Mouse (Mus musculus) olfactory bulb, adult 2 months (tissue): ENCODE measurements around the gene Asb11. TPM values are rescaled to one million over a fixed set of nuclear protein-coding genes. Genes with fewer than 3 reads are reported as not detected.

ENCODE experiments used
- H3K27ac ChIP-seq: fragments of 200-500 bp; 2 replicates; pipeline ENCODE4 v1.5.1; 2012; ENCODE audit warnings: low read depth, low read length; ENCODE audit not compliant: insufficient read depth
- H3K4me1 ChIP-seq: fragments of 200-500 bp; 2 replicates; pipeline ENCODE4 v1.6.1; 2012; ENCODE audit warnings: low read length; ENCODE audit not compliant: control insufficient read depth, insufficient read depth
- H3K4me3 ChIP-seq: fragments of 200-500 bp; 2 replicates; pipeline ENCODE4 v1.5.1; 2012; ENCODE audit warnings: mild to moderate bottlenecking, low read depth, low read length, moderate library complexity; ENCODE audit not compliant: insufficient read depth
- CTCF ChIP-seq: fragments of 200-500 bp; IDR thresholded peaks from 2 replicates; pipeline ENCODE4 v1.5.1; 2012; ENCODE audit warnings: low read depth, mild to moderate bottlenecking, low read length, moderate library complexity; ENCODE audit not compliant: insufficient read depth
- POLR2A ChIP-seq: fragments of 200-500 bp; IDR thresholded peaks from 2 replicates; pipeline ENCODE4 v1.6.1; 2012; ENCODE audit warnings: mild to moderate bottlenecking, low read depth, low read length, moderate library complexity; ENCODE audit not compliant: insufficient read depth
- WGBS: fragments of 180-500 bp; shearing (Covaris S2); methylation state at CpG from one replicate; pipeline ENCODE4 v1.1.7; 2018; 5-methylcytosine and 5-hydroxymethylcytosine counted together
- polyA plus RNA-seq: library from polyadenylated mRNA; stranded (reverse); fragments of >200 nt; gene quantifications from 2 replicates; pipeline ENCODE4 v1.2.4, GENCODE M21; 2012; ENCODE audit warnings: low replicate concordance; ENCODE audit not compliant: missing spikeins, insufficient read depth, insufficient read length

The Asb11 gene
- polyA plus RNA-seq, 1 experiment: not detected

- no peak overlapping the region for H3K4me3 ChIP-seq
- WGBS: 83% methylated on average over 7 of the region's 7 CpGs
- H3K27ac ChIP-seq: no peak overlapping the region
- H3K4me1 ChIP-seq: no peaks in the 10 kb centered on the region
- no peak for TF ChIP-seq CTCF
- TF ChIP-seq POLR2A: no peak
Observed at GRCm38 (mm10) chrX:164439462-164439861, 2.7 kb downstream of the Asb11 start.

- H3K4me1 ChIP-seq: no peaks in the 10 kb centered on the region
- no peak overlapping the region for H3K4me3 ChIP-seq
- no peak for TF ChIP-seq POLR2A
- no peak for TF ChIP-seq CTCF
- H3K27ac ChIP-seq: no peak overlapping the region
- WGBS: 25% methylated on average over 2 of the region's 2 CpGs
Observed at GRCm38 (mm10) chrX:164440140-164440539, 3.3 kb downstream of the Asb11 start.

GRCm38 (mm10) chrX:164440703-164441102, 3.9 kb downstream of the Asb11 start:
- no peaks in the 10 kb centered on the region for H3K4me1 ChIP-seq
- no peak for TF ChIP-seq POLR2A
- no peak for TF ChIP-seq CTCF
- H3K27ac ChIP-seq: no peak overlapping the region
- no peak overlapping the region for H3K4me3 ChIP-seq
- WGBS: 79% methylated on average over 3 of the region's 3 CpGs

DNA sequence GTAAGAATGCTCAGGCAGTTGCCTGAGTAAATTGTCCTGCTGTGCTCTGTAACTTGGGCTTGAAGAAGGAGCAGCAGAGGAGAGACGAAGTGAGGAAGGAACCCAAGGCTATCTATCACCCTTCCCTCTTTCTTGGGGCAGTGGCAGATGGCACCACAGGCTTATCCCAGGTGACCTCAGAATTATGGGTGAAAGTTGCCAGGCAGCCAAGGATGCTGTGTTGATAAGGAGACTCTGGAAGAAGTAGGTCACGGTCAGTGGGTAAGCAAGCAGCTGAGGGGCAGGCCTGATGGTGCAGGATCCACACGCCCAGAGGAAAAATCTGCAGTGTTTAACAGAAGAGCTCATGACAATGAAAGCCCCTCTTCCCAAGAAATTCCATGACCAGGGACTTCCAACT, 4.5 kb downstream of the Asb11 start:
- Histone ChIP-seq H3K27ac (no peak overlapping the region), H3K4me3 (no peak overlapping the region), H3K4me1 (no peaks in the 10 kb centered on the region)
- 87% methylated on average over 3 of the region's 3 CpGs for WGBS
- TF ChIP-seq CTCF: no peak
- no peak for TF ChIP-seq POLR2A

- H3K27ac ChIP-seq: no peak overlapping the region
- 90% methylated on average over 12 of the region's 12 CpGs for WGBS
- H3K4me3 ChIP-seq: no peak overlapping the region
- TF ChIP-seq CTCF (no peak), POLR2A (no peak)
- no peaks in the 10 kb centered on the region for H3K4me1 ChIP-seq
Observed at GRCm38 (mm10) chrX:164445601-164446000, 8.8 kb downstream of the Asb11 start.

DNA sequence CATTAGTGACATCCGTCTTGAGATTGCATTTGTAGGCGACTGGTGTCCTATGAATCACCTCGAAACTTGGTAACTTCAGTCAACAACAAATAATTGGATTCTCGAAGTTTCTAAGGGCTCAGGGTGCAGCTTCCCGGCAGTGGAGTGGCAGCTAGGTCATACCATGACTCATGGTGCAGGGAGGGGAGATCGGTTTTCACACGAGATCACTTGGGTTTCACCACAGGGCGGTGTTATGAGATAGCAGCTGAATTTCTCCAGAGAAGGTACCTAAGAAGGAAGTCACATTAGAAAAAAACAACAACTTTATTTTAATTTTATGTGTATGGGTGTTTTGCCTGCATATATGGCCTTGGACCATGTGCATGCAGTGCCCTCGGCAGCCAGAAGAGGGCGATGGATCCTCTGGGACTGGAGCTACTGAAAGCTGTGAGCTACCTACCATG, 9.3 kb downstream of the Asb11 start:
- Histone ChIP-seq H3K4me1 (no peaks in the 10 kb centered on the region), H3K27ac (no peak overlapping the region), H3K4me3 (no peak overlapping the region)
- TF ChIP-seq POLR2A (no peak), CTCF (no peak)
- WGBS: 83% methylated on average over 10 of the region's 10 CpGs

DNA sequence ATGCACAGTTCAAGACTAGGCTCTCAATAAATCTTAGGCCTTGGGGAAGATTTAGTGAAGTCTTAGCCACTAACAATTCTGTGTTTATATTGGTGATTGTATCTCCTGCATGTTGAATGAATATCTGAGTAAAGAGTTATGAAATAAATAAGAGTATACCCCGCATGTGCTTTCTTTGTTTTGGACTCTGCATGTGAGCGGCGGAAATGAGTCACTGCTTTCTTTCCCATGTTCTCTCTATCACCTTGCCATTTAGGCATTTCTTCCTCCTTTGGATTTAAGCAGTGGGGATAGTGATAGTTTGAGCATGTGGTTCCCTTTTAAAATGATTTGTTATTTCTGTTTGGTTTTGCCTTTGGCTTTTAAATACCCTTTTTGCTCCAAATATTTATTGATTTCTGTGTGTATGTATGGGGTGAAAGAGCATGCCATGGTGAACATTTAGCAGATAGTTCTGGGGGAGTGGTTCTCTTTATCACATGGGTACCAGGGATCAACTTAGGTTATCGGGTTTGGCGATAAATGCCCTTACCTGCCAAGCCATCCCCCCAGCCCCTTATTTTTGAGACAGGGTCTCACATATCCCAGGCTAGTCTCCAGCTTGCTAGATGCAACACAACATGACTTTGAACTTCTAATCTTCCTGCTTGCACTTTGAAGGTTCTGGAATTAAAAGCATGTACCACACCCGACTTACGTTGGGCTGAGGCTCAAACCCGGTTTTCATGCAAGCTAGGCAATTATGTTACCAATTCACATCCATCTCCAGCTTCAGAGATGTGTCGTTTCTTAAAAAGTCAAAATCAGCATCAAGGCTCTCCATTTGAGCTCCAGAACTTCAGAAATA, 10.3 kb downstream of the Asb11 start:
- WGBS: 93% methylated on average over 9 of the region's 9 CpGs
- TF ChIP-seq CTCF: no peak
- TF ChIP-seq POLR2A: no peak
- Histone ChIP-seq H3K4me1 (no peaks in the 10 kb centered on the region), H3K4me3 (no peak overlapping the region), H3K27ac (no peak overlapping the region)

- TF ChIP-seq POLR2A (no peak), CTCF (no peak)
- 91% methylated on average over 2 of the region's 2 CpGs for WGBS
- no peak overlapping the region for H3K4me3 ChIP-seq
- H3K27ac ChIP-seq: no peak overlapping the region
- H3K4me1 ChIP-seq: no peaks in the 10 kb centered on the region
Observed at GRCm38 (mm10) chrX:164447682-164448071, 10.9 kb downstream of the Asb11 start.

- no peaks in the 10 kb centered on the region for H3K4me1 ChIP-seq
- WGBS: 24% methylated on average over 3 of the region's 3 CpGs
- no peak for TF ChIP-seq CTCF
Observed at GRCm38 (mm10) chrX:164449201-164449600, 12.4 kb downstream of the Asb11 start.

DNA sequence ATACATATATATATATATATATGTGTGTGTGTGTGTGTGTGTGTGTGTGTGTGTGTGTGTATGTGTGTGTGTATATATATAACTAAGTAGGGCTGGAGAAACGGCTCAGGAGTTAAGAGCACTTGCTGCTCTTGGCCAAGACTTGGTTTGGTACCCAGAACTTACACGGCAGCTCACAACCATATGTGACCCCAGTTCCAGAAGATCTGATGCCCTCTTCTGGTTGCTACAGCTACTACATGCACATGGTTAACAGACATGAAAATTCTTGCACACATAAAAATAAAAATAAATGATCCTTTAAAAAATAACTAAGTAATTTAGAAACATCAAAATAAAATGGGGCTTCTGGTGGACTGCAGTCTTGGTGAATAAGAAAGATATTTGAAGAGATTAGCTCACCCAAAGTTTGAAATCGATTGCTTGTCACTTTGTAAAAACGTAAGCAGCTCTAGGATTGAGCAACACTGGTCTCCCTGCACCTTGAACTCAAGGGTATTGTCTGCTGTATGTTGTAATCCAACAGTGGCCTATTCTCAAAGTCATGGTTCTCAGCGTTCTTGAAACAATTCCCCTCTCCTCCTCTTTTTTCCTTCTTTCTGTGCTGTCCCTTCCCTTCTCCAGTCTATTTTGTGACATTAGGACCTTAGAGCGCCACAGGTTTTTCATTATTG, 22.5 kb downstream of the Asb11 start:
- 72% methylated on average over 6 of the region's 6 CpGs for WGBS
- TF ChIP-seq POLR2A (no peak), CTCF (no peak)
- H3K27ac ChIP-seq: no peak overlapping the region
- H3K4me1 ChIP-seq: no peaks in the 10 kb centered on the region
- no peak overlapping the region for H3K4me3 ChIP-seq

More at GRCm38 (mm10) chrX:164449201-164449600, 12.4 kb downstream of the Asb11 start:
- no peak overlapping the region for H3K4me3 ChIP-seq
- H3K27ac ChIP-seq: no peak overlapping the region
